Mouse (Mus musculus): ENCODE data around the gene Hadha.

DNA sequence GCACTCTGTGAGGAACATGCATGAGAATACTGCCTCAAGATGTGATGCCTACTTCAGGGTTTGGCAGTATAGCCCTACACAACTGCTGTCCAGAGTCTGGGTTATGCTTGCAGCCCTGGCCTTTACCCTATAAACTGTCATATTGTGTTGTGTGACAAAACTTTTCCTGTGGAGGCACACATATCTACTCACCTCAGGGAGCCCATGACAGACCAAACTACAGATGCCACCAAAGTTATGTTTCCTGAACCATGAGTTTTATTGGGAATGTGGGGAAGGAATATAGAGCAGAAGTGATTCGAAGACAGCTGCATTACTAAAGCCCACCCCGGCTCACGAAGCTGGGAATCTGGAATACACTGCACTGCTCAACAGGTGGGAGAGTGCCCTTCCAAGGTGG is 51.6 kb downstream of the Hadha start:
- TF ChIP-seq FLI1 (IDR thresholded peaks at IDR 0.05; ENCODE audit: low read length): no peak
- TF ChIP-seq GATA1 (IDR thresholded peaks at IDR 0.05; ENCODE audit: borderline replicate concordance, low read length): no peak

Data from megakaryocyte, embryonic 14.5 days (primary cell).